Mouse (Mus musculus): ENCODE data around the gene Ppard. TPM values are rescaled to one million over a fixed set of nuclear protein-coding genes. Genes with fewer than 3 reads are reported as not detected.

The Ppard gene
- polyA plus RNA-seq, 1 experiment from 2014 or later: 1.3 TPM

DNA sequence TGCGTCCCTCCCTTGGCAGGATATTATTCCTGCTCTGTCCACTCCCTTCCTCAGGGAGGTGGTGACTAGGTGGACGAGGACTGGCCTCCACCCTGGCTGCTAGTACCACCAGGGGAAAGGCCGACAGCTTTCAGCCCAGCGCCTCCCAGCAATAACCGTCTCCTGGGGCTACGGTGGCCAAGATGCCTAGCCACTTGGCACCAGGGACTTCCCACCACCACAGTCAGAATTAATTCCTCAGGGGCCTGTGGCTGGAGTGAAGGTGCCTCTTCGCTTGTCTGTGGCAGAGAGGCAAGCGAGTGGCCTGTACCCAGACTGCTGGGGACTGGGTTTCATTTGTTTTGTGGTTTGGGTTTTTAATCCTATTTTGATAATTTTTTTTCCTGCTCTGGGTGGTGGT, 27.1 kb upstream of the Ppard start:
- Histone ChIP-seq H3K27me3 (ENCODE audit: control insufficient read depth, insufficient read depth, low read length) (no peaks in the 10 kb centered on the region), H3K36me3 (ENCODE audit: control insufficient read depth, insufficient read depth, low read length) (peaks cover 26% of the 10 kb centered on the region), H3K9ac (replicated peaks; ENCODE audit: low read depth, low read length) (no peak overlapping the region), H3K4me1 (ENCODE audit: control insufficient read depth, insufficient read depth, low read length) (no peaks in the 10 kb centered on the region), H3K27ac (ENCODE audit: low read depth, low read length) (no peak overlapping the region), H3K9me3 (ENCODE audit: control insufficient read depth, low read length) (no peaks in the 10 kb centered on the region), H3K4me3 (ENCODE audit: low read depth, low read length) (no peak overlapping the region), H3K4me2 (ENCODE audit: low read depth, low read length) (no peak overlapping the region)
- 90% methylated on average over 8 of the region's 8 CpGs for WGBS
- ATAC-seq (ENCODE audit: low read depth): 0 out of 2 replicates have a peak, but pooled peaks have one; percentile 9

DNA sequence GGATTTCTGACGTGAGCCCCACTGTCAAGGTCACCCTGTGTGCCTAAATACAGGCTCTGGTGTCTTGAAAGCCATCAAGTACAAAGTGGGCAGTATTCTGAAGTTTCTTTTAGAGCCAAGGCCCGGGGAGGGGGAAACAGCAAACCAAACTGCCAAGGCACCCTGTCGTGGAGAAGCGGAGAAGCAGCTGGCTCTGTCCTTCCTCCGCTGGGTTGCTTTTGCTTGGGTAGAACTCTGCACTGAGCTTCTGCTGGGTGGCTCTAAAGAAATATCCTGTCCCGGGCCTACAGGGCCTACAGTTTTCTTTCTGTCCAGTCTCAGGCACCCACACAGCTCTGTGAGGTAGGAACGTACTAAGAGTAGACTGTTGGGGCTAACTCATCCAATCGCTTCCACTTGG, 25.4 kb upstream of the Ppard start:
- Histone ChIP-seq H3K9ac (replicated peaks; ENCODE audit: low read depth, low read length) (no peak overlapping the region), H3K9me3 (ENCODE audit: control insufficient read depth, low read length) (no peaks in the 10 kb centered on the region), H3K27me3 (ENCODE audit: control insufficient read depth, insufficient read depth, low read length) (no peaks in the 10 kb centered on the region), H3K4me2 (ENCODE audit: low read depth, low read length) (no peak overlapping the region), H3K27ac (ENCODE audit: low read depth, low read length) (no peak overlapping the region), H3K4me3 (ENCODE audit: low read depth, low read length) (no peak overlapping the region), H3K4me1 (ENCODE audit: control insufficient read depth, insufficient read depth, low read length) (no peaks in the 10 kb centered on the region), H3K36me3 (ENCODE audit: control insufficient read depth, insufficient read depth, low read length) (peaks cover 12% of the 10 kb centered on the region; the same call in 1 of the 2 replicates)
- no peak for ATAC-seq (ENCODE audit: low read depth)
- 66% methylated on average over 8 of the region's 8 CpGs for WGBS

DNA sequence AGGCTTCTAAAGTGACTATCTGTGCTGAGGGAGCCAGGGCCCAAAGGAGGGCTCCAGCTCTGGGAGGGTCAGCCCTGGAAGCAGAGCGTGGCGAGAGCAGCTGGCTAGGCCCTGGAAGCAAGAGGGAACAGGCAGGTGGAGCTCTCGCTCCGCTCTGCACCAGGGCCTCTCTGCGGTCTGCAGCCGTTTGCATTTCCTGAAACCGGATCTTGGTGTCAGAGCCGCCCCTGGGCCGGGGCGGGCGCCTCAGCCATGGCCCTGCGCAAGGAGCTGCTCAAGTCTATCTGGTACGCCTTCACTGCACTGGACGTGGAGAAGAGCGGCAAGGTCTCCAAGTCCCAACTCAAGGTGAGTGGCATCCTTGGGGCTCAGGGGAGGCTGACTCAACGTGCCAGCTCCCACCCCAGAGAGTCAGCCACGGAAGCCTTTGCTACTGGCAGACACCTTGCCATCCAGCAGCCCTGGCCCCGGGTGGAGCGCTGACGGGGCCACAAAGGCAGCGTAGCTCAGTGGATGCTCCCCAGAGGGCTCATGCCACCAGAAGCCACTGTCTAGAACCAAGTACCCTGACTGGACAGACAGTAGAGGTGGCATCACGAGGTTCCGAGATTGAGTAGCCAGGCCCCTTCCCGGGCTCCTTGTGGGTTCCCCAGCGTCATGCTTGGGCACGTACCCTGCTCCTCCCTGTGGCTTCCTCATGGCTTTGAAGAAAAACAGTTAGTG, 24.7 kb upstream of the Ppard start, which contains the start of gene Def6:
Def6 (plus strand) TSS at position 188 of the 723 bp plus-strand sequence.
- Histone ChIP-seq H3K4me1 (ENCODE audit: control insufficient read depth, insufficient read depth, low read length) (no peaks in the 10 kb centered on the region), H3K36me3 (ENCODE audit: control insufficient read depth, insufficient read depth, low read length) (0 out of 2 replicates have a peak, but pooled peaks cover 6% of the 10 kb centered on the region), H3K4me3 (ENCODE audit: low read depth, low read length) (peak within 1 kb of the TSS; percentile 12; the same call in 1 of the 2 replicates), H3K9me3 (ENCODE audit: control insufficient read depth, low read length) (no peaks in the 10 kb centered on the region), H3K27me3 (ENCODE audit: control insufficient read depth, insufficient read depth, low read length) (no peaks in the 10 kb centered on the region), H3K4me2 (ENCODE audit: low read depth, low read length) (peak within 1 kb of the TSS; percentile 34), H3K9ac (replicated peaks; ENCODE audit: low read depth, low read length) (0 out of 2 replicates have a peak within 1 kb of the TSS, but pooled peaks have one; percentile 28), H3K27ac (ENCODE audit: low read depth, low read length) (peak within 1 kb of the TSS; percentile 39; the same call in 1 of the 2 replicates)
- WGBS: 26% methylated on average over 26 of the region's 26 CpGs
- ATAC-seq (ENCODE audit: low read depth): peak; percentile 66; the same call in 1 of the 2 replicates

DNA sequence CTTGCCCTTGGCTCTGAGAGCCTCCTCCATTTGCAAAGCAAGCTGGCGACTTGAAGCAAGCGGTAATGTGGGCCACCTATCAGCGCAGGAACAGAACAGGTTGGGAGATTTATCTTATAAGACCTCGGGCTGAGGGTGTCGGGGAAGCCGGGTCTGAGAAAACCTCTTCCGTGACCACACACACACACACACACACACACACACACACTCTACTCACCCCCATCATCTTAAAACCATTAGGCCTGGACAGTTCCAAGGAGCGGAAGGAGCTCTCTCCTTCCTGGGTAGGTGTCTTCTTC, 24.2 kb upstream of the Ppard start:
- Histone ChIP-seq H3K4me3 (ENCODE audit: low read depth, low read length) (peak overlapping the region; percentile 12; the same call in 1 of the 2 replicates), H3K27ac (ENCODE audit: low read depth, low read length) (no peak overlapping the region), H3K4me2 (ENCODE audit: low read depth, low read length) (peak overlapping the region; percentile 34), H3K36me3 (ENCODE audit: control insufficient read depth, insufficient read depth, low read length) (0 out of 2 replicates have a peak, but pooled peaks cover under 1% of the 10 kb centered on the region), H3K9me3 (ENCODE audit: control insufficient read depth, low read length) (no peaks in the 10 kb centered on the region), H3K4me1 (ENCODE audit: control insufficient read depth, insufficient read depth, low read length) (no peaks in the 10 kb centered on the region), H3K27me3 (ENCODE audit: control insufficient read depth, insufficient read depth, low read length) (no peaks in the 10 kb centered on the region), H3K9ac (replicated peaks; ENCODE audit: low read depth, low read length) (no peak overlapping the region)
- 90% methylated on average over 8 of the region's 8 CpGs for WGBS
- ATAC-seq (ENCODE audit: low read depth): no peak

DNA sequence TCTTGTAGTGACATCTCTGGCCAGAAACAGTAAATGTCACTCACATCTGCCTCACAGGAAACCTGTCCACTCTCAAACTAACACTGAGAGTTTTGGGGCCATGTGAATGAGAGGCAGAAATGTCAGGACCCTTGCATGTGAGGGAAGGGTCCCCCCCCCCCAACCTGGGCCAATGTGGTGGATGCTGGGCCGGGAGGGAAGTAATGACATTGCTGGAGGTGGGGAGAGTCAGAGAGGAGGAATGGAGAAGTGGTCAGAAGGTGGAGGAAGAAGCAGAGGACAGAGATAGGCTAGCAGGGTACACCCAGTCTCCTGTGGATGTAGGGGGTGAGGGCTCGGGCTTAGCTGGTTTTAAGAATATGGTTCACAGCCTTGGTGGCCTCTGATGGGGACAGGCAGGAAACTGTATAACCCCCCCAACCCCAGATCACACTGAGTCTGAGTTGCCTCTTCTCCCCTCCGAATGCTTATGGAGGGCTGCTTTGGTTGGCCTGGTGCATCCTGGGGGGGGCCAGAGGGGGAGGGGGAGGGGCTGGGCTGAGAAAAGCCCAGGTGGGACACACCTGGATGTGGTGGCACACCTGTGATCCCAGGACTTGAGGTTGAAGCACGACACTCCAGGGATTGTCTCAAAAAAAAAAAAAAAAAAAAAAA, 22.9 kb upstream of the Ppard start:
- WGBS: 69% methylated on average over 4 of the region's 4 CpGs
- no peak for ATAC-seq (ENCODE audit: low read depth)
- no peaks in the 10 kb centered on the region for H3K9me3 ChIP-seq (ENCODE audit: control insufficient read depth, low read length)

DNA sequence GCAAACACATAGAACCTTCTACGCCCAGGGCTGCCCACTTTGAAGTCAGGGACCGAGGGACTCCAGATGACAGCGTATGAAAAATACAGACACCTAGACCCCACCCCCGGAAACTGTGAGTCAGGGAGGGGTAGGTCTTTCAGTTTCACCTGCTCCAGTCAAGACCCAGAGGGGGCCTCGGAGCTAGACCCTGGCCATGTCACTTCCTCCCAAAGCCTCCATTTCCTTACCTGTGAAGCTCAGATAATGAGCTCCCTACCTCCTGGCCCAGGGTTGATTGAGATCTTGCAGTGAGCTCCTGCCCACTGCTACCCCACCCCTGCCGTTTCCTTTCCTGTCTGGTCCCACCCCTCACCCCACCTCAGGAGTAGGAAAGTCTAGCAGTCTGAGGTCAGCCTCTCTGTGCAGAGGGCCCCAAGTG, 20.6 kb upstream of the Ppard start:
- H3K27me3 ChIP-seq (ENCODE audit: control insufficient read depth, insufficient read depth, low read length): no peaks in the 10 kb centered on the region
- no peaks in the 10 kb centered on the region for H3K36me3 ChIP-seq (ENCODE audit: control insufficient read depth, insufficient read depth, low read length)
- no peak for ATAC-seq (ENCODE audit: low read depth)
- H3K4me2 ChIP-seq (ENCODE audit: low read depth, low read length): no peak overlapping the region
- 85% methylated on average over 6 of the region's 6 CpGs for WGBS
- no peak overlapping the region for H3K4me3 ChIP-seq (ENCODE audit: low read depth, low read length)
- H3K4me1 ChIP-seq (ENCODE audit: control insufficient read depth, insufficient read depth, low read length): no peaks in the 10 kb centered on the region
- H3K9me3 ChIP-seq (ENCODE audit: control insufficient read depth, low read length): no peaks in the 10 kb centered on the region
- H3K27ac ChIP-seq (ENCODE audit: low read depth, low read length): no peak overlapping the region
- H3K9ac ChIP-seq (replicated peaks; ENCODE audit: low read depth, low read length): no peak overlapping the region

More for the DNA sequence above, 22.9 kb upstream of the Ppard start:
- no peaks in the 10 kb centered on the region for H3K36me3 ChIP-seq (ENCODE audit: control insufficient read depth, insufficient read depth, low read length)
- no peaks in the 10 kb centered on the region for H3K27me3 ChIP-seq (ENCODE audit: control insufficient read depth, insufficient read depth, low read length)
- H3K4me2 ChIP-seq (ENCODE audit: low read depth, low read length): no peak overlapping the region
- no peak overlapping the region for H3K9ac ChIP-seq (replicated peaks; ENCODE audit: low read depth, low read length)
- no peak overlapping the region for H3K4me3 ChIP-seq (ENCODE audit: low read depth, low read length)
- no peaks in the 10 kb centered on the region for H3K4me1 ChIP-seq (ENCODE audit: control insufficient read depth, insufficient read depth, low read length)
- no peak overlapping the region for H3K27ac ChIP-seq (ENCODE audit: low read depth, low read length)

DNA sequence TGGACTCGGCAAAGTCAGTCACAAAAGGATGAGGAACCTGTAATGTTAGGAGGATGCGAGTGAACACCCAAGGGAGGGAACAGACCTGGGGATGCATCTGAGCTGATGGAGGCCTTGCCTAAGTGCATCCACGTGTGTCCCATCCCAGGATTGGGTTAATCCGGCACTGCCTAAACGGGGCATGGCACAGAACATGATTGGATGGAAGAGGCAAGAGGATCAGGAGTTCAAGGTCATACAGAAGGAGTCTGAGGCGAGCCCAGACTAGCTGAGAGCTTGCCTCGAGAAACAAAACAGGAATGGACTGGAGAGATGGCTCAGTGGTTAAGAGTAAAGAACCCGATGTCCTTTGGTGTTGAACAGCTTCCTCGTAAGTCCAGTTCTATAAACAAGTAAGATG, 20.1 kb upstream of the Ppard start:
- Histone ChIP-seq H3K4me2 (ENCODE audit: low read depth, low read length) (no peak overlapping the region), H3K36me3 (ENCODE audit: control insufficient read depth, insufficient read depth, low read length) (no peaks in the 10 kb centered on the region), H3K9me3 (ENCODE audit: control insufficient read depth, low read length) (no peaks in the 10 kb centered on the region), H3K4me1 (ENCODE audit: control insufficient read depth, insufficient read depth, low read length) (no peaks in the 10 kb centered on the region), H3K9ac (replicated peaks; ENCODE audit: low read depth, low read length) (no peak overlapping the region), H3K4me3 (ENCODE audit: low read depth, low read length) (no peak overlapping the region), H3K27ac (ENCODE audit: low read depth, low read length) (no peak overlapping the region), H3K27me3 (ENCODE audit: control insufficient read depth, insufficient read depth, low read length) (no peaks in the 10 kb centered on the region)
- 83% methylated on average over 9 of the region's 9 CpGs for WGBS
- ATAC-seq (ENCODE audit: low read depth): no peak

DNA sequence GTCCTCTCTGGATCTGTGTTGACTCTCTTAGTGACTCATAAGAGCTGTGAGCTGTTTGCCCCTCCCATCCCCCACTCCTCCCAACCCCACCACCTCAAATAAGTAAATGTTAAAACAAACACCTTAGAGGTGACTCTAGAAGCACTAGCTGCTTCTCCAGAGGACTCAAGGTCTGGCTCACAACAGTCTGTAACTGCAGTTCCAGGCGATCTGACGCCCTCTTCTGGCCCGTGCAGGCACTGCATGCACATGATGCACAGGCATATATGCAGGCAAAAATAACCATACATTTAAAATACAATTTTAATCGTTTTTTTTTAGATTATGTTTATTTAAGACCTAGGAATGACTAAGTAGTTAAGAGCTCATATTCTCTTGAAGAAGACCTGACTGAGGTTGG, 19.3 kb upstream of the Ppard start:
- no peak for ATAC-seq (ENCODE audit: low read depth)
- no peaks in the 10 kb centered on the region for H3K9me3 ChIP-seq (ENCODE audit: control insufficient read depth, low read length)
- 41% methylated on average over 4 of the region's 4 CpGs for WGBS

DNA sequence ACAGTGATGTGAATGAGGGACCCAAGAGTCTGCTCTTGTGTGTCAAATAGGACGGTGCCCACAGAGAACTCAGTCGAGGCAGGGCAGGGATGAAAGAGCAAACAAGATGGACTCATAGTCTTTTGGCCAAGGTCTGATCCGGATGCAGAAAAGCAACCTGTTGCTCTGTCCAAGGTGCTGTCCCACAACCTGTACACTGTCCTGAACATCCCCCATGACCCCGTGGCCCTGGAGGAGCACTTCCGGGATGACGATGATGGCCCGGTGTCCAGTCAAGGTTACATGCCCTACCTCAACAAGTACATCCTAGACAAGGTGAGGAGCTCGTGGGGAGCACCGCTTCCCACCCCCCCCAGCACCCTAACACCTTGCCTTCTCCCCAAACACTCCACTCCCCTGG, 15.7 kb upstream of the Ppard start:
- H3K4me3 ChIP-seq (ENCODE audit: low read depth, low read length): no peak overlapping the region
- no peak overlapping the region for H3K9ac ChIP-seq (replicated peaks; ENCODE audit: low read depth, low read length)
- H3K4me2 ChIP-seq (ENCODE audit: low read depth, low read length): no peak overlapping the region
- no peaks in the 10 kb centered on the region for H3K27me3 ChIP-seq (ENCODE audit: control insufficient read depth, insufficient read depth, low read length)
- H3K4me1 ChIP-seq (ENCODE audit: control insufficient read depth, insufficient read depth, low read length): no peaks in the 10 kb centered on the region
- no peaks in the 10 kb centered on the region for H3K9me3 ChIP-seq (ENCODE audit: control insufficient read depth, low read length)
- ATAC-seq (ENCODE audit: low read depth): no peak
- H3K27ac ChIP-seq (ENCODE audit: low read depth, low read length): no peak overlapping the region
- H3K36me3 ChIP-seq (ENCODE audit: control insufficient read depth, insufficient read depth, low read length): no peaks in the 10 kb centered on the region
- 90% methylated on average over 9 of the region's 9 CpGs for WGBS

More for the DNA sequence above, 19.3 kb upstream of the Ppard start:
- Histone ChIP-seq H3K36me3 (ENCODE audit: control insufficient read depth, insufficient read depth, low read length) (no peaks in the 10 kb centered on the region), H3K4me3 (ENCODE audit: low read depth, low read length) (no peak overlapping the region), H3K4me1 (ENCODE audit: control insufficient read depth, insufficient read depth, low read length) (no peaks in the 10 kb centered on the region), H3K27me3 (ENCODE audit: control insufficient read depth, insufficient read depth, low read length) (no peaks in the 10 kb centered on the region), H3K4me2 (ENCODE audit: low read depth, low read length) (no peak overlapping the region), H3K9ac (replicated peaks; ENCODE audit: low read depth, low read length) (no peak overlapping the region), H3K27ac (ENCODE audit: low read depth, low read length) (no peak overlapping the region)

Data from neural tube, embryonic 14.5 days (tissue).